Mouse (Mus musculus) MEL (cell line): ENCODE results near the gene Gm10197. TPM values are rescaled to one million over a fixed set of nuclear protein-coding genes. Genes with fewer than 3 reads are reported as not detected.

Experiments used
- DNase-seq: peaks from one replicate; pipeline ENCODE4 v3.0.0; 2011; ENCODE audit warnings: low read depth, low spot score
- H3K27ac ChIP-seq: 2 replicates; pipeline ENCODE4 v1.5.1; 2012; ENCODE audit warnings: low read depth, mild to moderate bottlenecking, control low read depth, low read length, moderate library complexity; ENCODE audit not compliant: control insufficient read depth
- H3K27me3 ChIP-seq, 2 experiments: fragments of 150-350 bp in 1 of 2; sonication (generic) in 1 of 2; 2 replicates each; pipeline ENCODE4 v1.6.1; 2012; ENCODE audit warnings: low read length in 2 of 2, mild to moderate bottlenecking in 2 of 2, improper control_type of control experiment in 1 of 2, moderate library complexity in 1 of 2; ENCODE audit not compliant: insufficient read depth in 2 of 2, control insufficient read depth in 1 of 2
- H3K36me3 ChIP-seq, 2 experiments: 2 replicates each; pipeline ENCODE4 v1.6.1; 2012 to 2014; ENCODE audit warnings: low read length in 2 of 2, improper control_type of control experiment in 1 of 2, inconsistent platforms in 1 of 2, mild to moderate bottlenecking in 1 of 2; ENCODE audit not compliant: insufficient read depth in 2 of 2, control insufficient read depth in 1 of 2
- H3K4me1 ChIP-seq, 2 experiments: fragments of 150-350 bp in 1 of 2; sonication (generic) in 1 of 2; 2 replicates each; pipeline ENCODE4 v1.6.1; 2012; ENCODE audit warnings: low read length in 2 of 2, improper control_type of control experiment in 1 of 2, mild to moderate bottlenecking in 1 of 2; ENCODE audit not compliant: insufficient read depth in 2 of 2, control insufficient read depth in 1 of 2
- H3K4me3 ChIP-seq, 2 experiments: fragments of 150-350 bp in 1 of 2; sonication (generic) in 1 of 2; 2 replicates each; pipeline ENCODE4 v1.5.1; 2012; ENCODE audit warnings: low read depth in 2 of 2, low read length in 2 of 2, mild to moderate bottlenecking in 2 of 2, moderate library complexity in 2 of 2, control low read depth in 1 of 2, improper control_type of control experiment in 1 of 2; ENCODE audit not compliant: control insufficient read depth in 1 of 2, insufficient read depth in 1 of 2
- H3K79me2 ChIP-seq: 2 replicates; pipeline ENCODE4 v1.6.1; 2012; ENCODE audit warnings: mild to moderate bottlenecking, low read length, moderate library complexity; ENCODE audit not compliant: control insufficient read depth, poor library complexity, insufficient read depth
- H3K9ac ChIP-seq: 2 replicates; pipeline ENCODE4 v1.6.1; 2012; ENCODE audit warnings: low read depth, mild to moderate bottlenecking, control low read depth, low read length, moderate library complexity; ENCODE audit not compliant: control insufficient read depth, poor library complexity, severe bottlenecking
- H3K9me3 ChIP-seq: fragments of 150-350 bp; sonication (generic); replicated peaks from 2 replicates; pipeline ENCODE4 v1.6.1; 2012; ENCODE audit warnings: mild to moderate bottlenecking, low read length, improper control_type of control experiment, moderate library complexity; ENCODE audit not compliant: insufficient read depth
- CHD1 ChIP-seq: IDR thresholded peaks from 2 replicates; pipeline ENCODE4 v1.6.1; 2012; ENCODE audit warnings: low read depth, mild to moderate bottlenecking, inconsistent platforms, low read length, improper control_type of control experiment
- EP300 ChIP-seq, 2 experiments: IDR thresholded peaks; 2 replicates each; pipeline ENCODE4 v1.6.1; 2011; ENCODE audit warnings: improper control_type of control experiment in 2 of 2, low read length in 2 of 2, low read depth in 1 of 2, mild to moderate bottlenecking in 1 of 2
- ETS1 ChIP-seq: IDR thresholded peaks from 2 replicates; pipeline ENCODE4 v1.6.1; 2012; ENCODE audit warnings: low read depth, mild to moderate bottlenecking, inconsistent platforms, low read length, improper control_type of control experiment, moderate library complexity
- GABPA ChIP-seq: IDR thresholded peaks from 2 replicates; pipeline ENCODE4 v1.6.1; 2012; ENCODE audit warnings: low read depth, mild to moderate bottlenecking, inconsistent platforms, low read length, improper control_type of control experiment, moderate library complexity
- GATA1 ChIP-seq: IDR thresholded peaks from 2 replicates; pipeline ENCODE4 v1.6.1; 2011; ENCODE audit warnings: low read depth, low read length, improper control_type of control experiment
- KAT2A ChIP-seq: conservative IDR thresholded peaks from 2 replicates; pipeline ENCODE4 v1.6.1; 2012; ENCODE audit warnings: low read depth, low read length, improper control_type of control experiment, inconsistent platforms
- MAX ChIP-seq: IDR thresholded peaks from 2 replicates; pipeline ENCODE4 v1.6.1; 2011; ENCODE audit warnings: low read length, improper control_type of control experiment
- MAZ ChIP-seq: IDR thresholded peaks from 2 replicates; pipeline ENCODE4 v1.6.1; 2012; ENCODE audit warnings: low read depth, mild to moderate bottlenecking, inconsistent platforms, low read length, improper control_type of control experiment
- MEF2A ChIP-seq: IDR thresholded peaks from 2 replicates; pipeline ENCODE4 v1.6.1; 2014; ENCODE audit warnings: low read depth, mild to moderate bottlenecking, inconsistent platforms, low read length, improper control_type of control experiment; ENCODE audit not compliant: poor library complexity, insufficient replicate concordance, severe bottlenecking; ENCODE audit errors: extremely low read depth
- POLR2AphosphoS2 ChIP-seq: IDR thresholded peaks from 2 replicates; pipeline ENCODE4 v1.6.1; 2011; ENCODE audit warnings: low read length, improper control_type of control experiment
- RAD21 ChIP-seq: IDR thresholded peaks from 2 replicates; pipeline ENCODE4 v1.6.1; 2011; ENCODE audit warnings: mild to moderate bottlenecking, low read depth, low read length, improper control_type of control experiment
- RCOR1 ChIP-seq: IDR thresholded peaks from 2 replicates; pipeline ENCODE4 v1.6.1; 2012; ENCODE audit warnings: low read depth, mild to moderate bottlenecking, inconsistent platforms, low read length, improper control_type of control experiment
- SMC3 ChIP-seq: IDR thresholded peaks from 2 replicates; pipeline ENCODE4 v1.6.1; 2011; ENCODE audit warnings: low read depth, low read length, improper control_type of control experiment
- TAL1 ChIP-seq: IDR thresholded peaks from 2 replicates; pipeline ENCODE4 v1.6.1; 2012; ENCODE audit warnings: mild to moderate bottlenecking, inconsistent platforms, low read length, moderate library complexity, mixed read lengths
- TCF12 ChIP-seq: IDR thresholded peaks from 2 replicates; pipeline ENCODE4 v1.6.1; 2014; ENCODE audit warnings: low read depth, mild to moderate bottlenecking, inconsistent platforms, low read length, improper control_type of control experiment, moderate library complexity
- USF1 ChIP-seq: IDR thresholded peaks from 2 replicates; pipeline ENCODE4 v1.6.1; 2014; ENCODE audit warnings: low read depth, mild to moderate bottlenecking, inconsistent platforms, low read length, improper control_type of control experiment, moderate library complexity
- ZKSCAN1 ChIP-seq: IDR thresholded peaks from 2 replicates; pipeline ENCODE4 v1.6.1; 2012; ENCODE audit warnings: low read depth, mild to moderate bottlenecking, inconsistent platforms, low read length, improper control_type of control experiment, moderate library complexity
- polyA plus RNA-seq, 2 experiments: library from polyadenylated mRNA; stranded (reverse) in 1 of 2; unstranded in 1 of 2; fragments of >175 nt in 1 of 2; fragments of >200 nt in 1 of 2; gene quantifications; 2 replicates each; pipeline versions ENCODE4 v1.2.1 to v1.2.4; 2012; ENCODE audit warnings: low replicate concordance in 2 of 2, low read depth in 1 of 2; ENCODE audit not compliant: insufficient read length in 2 of 2, insufficient read depth in 1 of 2, missing spikeins in 1 of 2
- total RNA-seq: library from RNA; depleted of rRNA; stranded (reverse); fragments of 300-350 nt; gene quantifications from 2 replicates; pipeline ENCODE4 v1.2.3, GENCODE M21; 2012

Gene Gm10197
- total and polyA plus RNA-seq, 3 experiments = 5.4 to 53.0 TPM; not detected in 1

DNA sequence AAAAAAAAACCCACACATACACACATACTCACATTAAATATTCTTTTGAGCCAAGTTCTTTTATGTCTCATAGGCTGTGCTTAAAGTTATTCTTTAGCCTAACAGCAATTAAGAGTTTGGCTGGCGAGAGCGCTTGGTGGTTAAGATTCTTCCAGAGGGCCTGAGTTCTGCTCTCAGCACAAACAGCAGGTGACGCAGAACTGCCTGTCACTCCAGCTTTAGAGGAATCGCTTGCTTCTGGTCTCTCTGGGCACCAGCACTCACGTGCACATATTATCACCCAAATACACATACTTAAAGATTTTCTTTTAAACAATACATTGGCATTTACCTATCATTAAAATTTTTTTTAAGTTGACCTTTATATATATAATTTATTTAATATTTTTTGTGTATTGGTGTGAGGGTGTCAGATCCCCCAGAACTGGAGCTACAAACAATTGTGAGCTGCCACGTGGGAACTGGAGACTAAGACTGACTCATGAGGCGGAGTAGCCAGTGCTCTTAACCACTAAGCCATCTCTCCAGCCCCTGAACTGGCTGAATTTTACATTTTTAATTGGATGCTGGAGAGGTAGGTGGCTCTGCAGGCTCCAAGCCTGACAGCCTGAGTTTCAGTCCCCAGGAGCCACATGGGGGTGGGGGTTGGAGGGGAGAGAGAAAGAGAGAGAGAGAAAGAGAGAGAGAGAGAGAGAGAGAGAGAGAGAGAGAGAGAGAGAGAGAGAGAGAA is 17.1 kb downstream of the Gm10197 start:
- TF ChIP-seq SMC3 (no peak), POLR2AphosphoS2 (no peak), MAZ (no peak), MAX (no peak), TCF12 (no peak), KAT2A (no peak), RCOR1 (no peak)
- TF ChIP-seq, all 39 proteins: peak for 0
- no peaks in the 10 kb centered on the region for H3K9me3 ChIP-seq
- H3K4me1 ChIP-seq = no peaks in the 10 kb centered on the region
- H3K27ac ChIP-seq = no peak overlapping the region
- H3K9ac ChIP-seq = no peak overlapping the region
- no peak overlapping the region for H3K4me3 ChIP-seq
- no peak for DNase-seq
- no peaks in the 10 kb centered on the region for H3K79me2 ChIP-seq
- no peaks in the 10 kb centered on the region for H3K27me3 ChIP-seq
- H3K36me3 ChIP-seq = peaks cover 0 to 1% of the 10 kb centered on the region in 2 experiments; a peak in 2 of 4 replicates

- H3K27me3 ChIP-seq = no peaks in the 10 kb centered on the region
- peaks cover 0 to 1% of the 10 kb centered on the region in 2 experiments; a peak in 2 of 4 replicates for H3K36me3 ChIP-seq
- no peak overlapping the region for H3K27ac ChIP-seq
- H3K9me3 ChIP-seq = no peaks in the 10 kb centered on the region
- DNase-seq = no peak
- H3K4me1 ChIP-seq = no peaks in the 10 kb centered on the region
- H3K4me3 ChIP-seq = no peak overlapping the region
- no peak overlapping the region for H3K9ac ChIP-seq
- no peaks in the 10 kb centered on the region for H3K79me2 ChIP-seq
- TF ChIP-seq EP300 (IDR thresholded peaks at IDR 0.05; ENCODE audit: low read depth in 1 of 2, low read length in 2 of 2) (no peak), ZKSCAN1 (no peak), SMC3 (no peak), CHD1 (no peak), MAZ (no peak), ETS1 (no peak), GABPA (no peak), MAX (no peak), GATA1 (no peak), MEF2A (no peak), TAL1 (no peak), USF1 (no peak), RAD21 (no peak)
Observed at GRCm38 (mm10) chr19:53353864-53354263, 17.7 kb downstream of the Gm10197 start.
